Mouse (Mus musculus) kidney, adult 18-20 months (tissue): ENCODE data around the gene Siah2.

ENCODE experiments used
- DNase-seq: peaks from one replicate; pipeline ENCODE4 v3.0.0; 2021

Gene Siah2

DNA sequence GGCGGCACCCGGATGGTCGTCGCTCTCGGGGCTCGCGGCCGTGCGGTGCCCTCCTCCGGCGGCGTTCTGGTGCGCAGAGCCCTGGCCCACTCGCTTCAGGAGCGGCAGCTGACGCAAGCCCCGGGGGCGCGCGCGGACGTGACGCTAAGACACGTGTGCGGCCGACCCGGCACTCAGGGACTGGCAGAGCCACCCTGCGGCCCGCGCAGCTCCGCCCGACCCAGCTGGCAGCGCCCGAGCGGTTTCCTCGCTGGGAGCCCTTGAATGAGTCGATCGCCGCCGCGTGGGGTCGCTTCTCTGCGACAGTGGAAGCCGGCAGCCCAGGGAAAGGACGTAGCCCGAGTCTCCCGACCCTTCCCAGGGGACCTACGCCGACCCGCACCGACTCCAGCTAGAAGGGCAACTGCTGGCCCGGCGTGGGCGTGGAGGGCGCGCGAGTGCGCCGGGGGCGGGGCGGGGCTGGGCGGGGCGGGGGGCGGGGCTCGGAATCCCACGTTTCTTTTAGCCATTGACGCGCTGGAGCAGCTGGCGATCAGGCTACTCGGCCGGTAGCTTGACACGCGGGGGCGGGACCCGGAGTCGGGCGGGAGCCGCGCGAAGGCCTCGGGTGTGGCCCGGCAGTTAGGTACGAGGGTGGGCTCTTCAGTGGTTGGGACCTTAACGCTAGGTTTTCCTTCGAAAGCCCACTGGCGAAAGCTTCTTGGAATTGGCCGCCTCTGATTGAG is at the start of gene Siah2:
Gene Siah2 (minus strand): TSS at position 404 of the 725 bp plus-strand sequence.
- DNase-seq = peak; percentile 93

DNA sequence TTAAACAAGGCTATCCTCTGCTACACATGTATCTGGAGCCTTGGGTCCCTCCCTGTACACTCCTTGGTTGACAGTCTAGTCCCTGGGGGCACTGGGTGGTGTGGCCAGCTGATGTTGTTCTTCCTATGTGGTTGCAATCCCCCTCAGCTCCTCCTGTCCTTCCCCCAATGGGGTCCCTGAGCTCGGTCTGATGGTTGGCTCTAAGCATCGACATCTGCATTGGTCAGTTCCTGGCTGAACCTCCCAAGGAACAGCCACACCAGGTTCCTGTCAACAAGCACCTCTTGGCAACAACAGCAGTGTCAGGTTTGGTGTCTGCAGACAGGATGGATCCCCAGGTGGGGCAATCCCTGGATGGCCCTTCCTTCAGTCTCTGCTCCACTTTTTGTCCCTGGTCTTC is 47.3 kb upstream of the Siah2 start:
- DNase-seq = no peak

DNA sequence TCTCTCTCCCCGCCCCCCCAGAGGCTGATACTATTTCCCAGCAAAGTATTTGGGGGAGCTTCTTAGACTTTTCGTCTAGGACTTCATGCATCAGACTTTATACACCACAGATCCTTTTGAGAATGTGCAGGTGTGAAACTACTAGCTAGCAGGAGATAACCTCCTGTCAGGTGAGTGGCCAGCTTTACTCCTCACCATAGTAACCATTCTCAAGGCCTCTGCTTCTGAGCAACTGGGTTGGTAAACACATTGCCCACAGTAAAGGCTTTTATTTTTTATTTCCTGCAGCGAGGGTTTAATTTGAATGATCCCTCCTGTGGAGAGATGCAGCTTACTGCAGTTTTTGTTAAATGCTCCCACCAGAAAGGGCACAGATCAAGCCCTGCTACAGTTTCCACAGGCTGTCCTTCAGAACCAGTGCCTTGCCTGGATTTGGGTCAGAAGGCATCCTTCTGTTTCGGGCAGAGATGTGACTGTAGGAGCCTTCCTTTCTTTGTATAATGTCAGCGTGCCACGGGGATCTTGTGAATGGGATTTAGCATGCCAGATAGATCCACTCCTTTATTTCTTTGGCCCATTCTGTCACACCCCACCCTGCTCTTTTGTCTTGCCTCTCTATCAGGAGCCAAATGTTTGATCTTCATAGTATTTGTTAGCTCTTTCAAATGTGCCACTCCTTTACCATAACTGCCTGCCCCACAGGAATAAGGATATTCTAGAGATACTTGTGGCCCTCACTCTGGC is 46.3 kb upstream of the Siah2 start:
- DNase-seq = no peak

DNA sequence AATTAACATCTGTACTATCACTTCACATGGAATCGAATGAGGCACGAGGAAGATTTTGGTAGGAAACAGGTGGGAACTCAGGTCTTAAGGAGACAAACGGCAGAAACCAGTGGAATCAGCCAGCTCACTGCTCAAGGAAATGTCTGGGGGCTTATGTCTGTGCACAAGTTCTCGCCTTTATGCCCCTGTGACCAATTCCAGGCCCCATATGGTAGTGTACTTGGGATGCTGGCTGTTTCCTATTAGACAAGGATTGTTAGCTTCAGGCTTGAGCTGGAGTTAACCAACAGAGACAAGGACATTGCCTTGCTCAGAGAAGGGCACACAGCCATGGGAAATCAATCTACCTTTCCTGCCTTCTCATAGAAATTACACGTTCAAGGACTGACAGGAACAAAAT is 39.3 kb upstream of the Siah2 start:
- DNase-seq = no peak

DNA sequence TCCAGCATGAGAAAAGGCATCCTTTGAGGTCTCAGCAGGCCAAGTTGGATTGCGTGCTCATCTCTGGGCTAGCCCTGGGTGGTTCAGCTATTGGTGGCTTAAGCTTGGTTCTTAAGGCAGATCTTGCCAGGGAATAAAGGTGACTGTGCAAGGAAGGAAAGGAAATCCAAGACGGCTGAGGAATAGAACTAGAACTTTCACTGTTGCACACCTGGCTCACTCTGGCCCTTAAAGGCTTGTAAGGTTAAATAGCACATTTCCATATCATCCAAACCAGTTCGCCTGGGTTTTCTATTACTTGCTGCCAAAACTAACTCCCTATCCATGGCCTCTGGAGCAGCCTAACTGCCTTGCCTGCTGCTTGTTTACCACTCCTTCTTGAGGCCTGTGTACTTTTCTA is 38.4 kb upstream of the Siah2 start:
- no peak for DNase-seq

DNA sequence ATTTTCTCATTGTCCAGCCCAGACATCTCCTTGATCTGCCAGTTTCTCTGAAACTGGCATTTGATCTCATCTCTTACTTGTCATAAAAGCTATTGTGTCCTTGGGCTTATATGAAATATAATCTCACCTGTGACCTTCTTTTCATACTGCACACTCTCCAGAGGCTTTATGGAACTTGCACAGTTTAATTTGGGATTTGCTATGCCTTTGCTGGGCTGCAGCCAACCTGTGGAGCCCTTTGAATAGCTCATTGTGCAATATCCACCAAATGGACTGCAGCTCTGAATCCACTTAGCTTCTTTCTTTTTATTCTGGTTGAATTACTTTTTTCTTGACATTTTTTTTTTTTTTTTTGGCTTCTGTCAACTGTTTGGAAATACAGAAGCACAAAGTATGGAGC is 37.3 kb upstream of the Siah2 start:
- no peak for DNase-seq

DNA sequence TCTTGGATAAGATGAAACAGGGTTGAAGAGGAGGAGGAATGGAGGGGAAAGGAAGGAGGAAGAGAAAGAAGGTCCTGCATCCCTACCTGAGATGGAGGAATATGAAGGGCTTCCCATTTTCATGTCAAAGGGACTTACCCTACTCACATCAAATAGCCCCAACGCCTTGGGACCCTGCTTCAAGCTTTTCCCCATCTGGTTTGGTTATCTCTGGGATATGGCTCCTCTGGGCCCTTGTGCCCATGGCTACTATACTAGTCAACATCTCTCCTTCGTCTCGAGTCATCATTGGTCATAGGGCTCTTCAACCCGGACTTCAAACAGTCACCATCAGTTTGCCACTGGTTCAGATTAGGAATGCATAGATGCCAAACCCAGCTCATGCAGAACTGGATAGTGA is 35.4 kb upstream of the Siah2 start:
- DNase-seq = no peak

DNA sequence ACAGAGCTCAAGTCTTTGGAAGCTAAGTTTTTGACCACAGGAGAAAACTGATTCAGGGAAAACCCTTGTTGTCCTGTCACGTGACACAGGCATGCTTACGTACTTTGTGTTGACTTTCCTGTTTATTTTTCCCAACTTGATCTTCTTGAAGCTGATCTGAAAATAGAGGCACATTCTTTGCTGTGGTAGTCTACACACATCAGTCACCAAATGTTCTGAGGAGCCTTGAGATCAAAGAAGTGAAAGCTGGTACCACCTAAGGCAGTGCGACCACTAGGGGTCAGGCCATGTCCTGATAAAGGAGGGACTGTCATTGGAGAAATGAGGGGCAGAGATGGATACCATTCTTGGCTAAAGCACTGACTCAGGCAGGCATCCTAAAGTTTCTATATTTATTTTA is 34.8 kb upstream of the Siah2 start:
- no peak for DNase-seq

DNA sequence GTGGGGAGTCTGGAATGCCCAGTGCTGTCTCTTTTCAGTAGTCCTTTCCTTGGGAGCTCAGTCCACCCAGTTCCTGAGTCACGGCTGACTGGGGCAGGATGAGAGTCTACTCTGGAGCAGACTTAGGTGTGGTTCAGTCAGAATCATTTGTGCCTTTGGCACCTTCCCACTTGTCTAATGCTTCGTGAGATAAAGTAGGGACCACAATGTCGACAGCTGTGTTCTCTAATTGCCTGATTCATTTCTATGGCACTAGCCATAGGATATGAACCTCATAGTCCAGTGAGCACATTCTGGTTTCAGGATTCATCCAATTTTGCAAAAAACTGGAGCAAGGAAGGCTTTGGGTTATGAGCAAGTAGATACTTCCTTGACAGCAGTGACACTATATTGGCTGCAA is 34.2 kb upstream of the Siah2 start:
- DNase-seq = no peak

DNA sequence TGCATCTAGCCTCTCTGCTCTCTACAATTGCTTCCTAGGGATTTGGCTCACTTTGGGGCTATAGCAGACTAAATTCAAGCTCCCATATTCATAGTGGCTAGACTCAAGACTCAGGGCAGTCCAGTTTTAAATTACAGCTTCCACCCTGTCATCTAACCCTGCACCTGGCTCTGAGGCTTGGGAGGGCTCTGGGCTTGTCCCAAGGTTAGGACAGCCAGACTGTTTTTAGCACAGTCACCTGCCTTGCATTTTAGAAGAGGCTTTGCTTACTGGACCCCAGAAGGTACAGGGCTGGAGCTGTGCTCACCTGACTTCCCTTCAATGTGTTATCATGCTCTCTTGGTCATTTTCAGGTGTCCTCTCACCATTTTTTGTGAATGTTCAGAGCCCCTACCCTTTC is 32.6 kb upstream of the Siah2 start:
- no peak for DNase-seq

DNA sequence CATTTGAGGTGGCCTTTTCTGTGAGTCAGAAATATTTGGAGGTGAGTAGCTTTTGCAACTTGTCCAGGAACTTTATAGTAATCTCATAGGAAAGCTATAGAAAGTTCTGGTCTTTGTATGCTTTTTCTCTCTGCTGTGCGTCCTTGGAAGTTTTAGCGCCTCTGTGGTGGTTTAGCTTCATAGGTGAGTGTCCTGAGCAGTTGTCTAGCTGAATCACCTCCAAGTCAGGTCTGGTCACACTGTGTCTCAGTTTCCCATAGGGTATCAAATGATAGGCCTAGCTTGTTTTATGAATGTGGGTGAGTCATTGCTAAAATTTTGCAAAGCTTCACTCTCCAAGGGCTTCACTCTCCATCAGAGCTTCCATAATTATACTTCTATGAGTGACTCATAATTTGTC is 31.5 kb upstream of the Siah2 start:
- DNase-seq = no peak

DNA sequence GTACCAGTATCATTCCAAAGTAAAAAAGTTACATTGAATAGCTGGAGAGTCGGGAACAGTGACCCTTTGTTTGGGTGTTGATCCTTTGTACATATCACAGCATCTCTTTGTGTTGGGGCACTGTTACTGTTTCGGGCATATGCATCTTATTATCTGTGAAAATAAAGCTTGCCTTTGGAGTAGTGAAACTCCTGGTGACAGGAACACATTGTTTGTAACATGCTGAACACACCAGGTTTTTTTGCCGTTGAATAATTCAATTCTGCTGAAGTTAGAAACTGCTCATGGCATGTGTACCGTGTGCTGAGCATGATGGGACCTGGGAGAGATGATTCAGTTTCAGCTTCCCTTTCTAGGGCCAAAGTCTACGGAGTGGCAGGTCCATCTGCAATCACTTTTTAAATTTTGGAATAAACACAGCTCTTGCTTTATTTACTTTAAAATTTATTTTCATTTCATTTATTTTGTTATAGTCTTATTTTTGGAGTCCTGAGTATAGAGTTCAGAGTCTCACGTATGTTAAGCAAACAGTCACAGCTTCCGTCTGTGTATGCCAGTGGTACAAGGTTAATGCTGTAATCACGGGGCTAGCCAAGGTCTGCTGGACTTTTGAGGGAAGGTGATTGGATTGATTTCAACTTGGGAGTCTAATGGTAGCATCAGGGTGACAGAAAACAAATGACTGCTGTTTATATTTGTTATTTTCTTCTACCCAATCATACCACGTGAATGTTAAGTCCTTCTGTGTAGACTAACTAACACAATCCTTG is 27.4 kb upstream of the Siah2 start:
- no peak for DNase-seq

DNA sequence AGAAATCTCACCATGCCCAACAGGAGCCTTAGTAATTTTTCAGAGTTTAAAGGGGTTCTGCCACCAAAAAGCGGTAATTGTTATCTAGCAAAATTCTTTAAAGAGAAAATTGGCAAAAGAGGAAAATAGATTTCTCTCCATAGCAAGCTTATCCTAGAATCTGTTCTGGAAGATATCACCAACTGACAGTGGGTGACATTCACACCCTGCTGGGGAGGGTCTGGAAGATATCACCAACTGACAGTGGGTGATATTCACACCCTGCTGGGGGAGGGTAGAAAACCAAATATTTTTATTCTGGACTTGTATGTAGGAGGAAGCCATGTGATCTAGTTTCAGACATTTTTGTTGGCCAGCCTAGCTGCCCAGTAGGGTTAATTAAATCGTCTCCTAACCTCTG is 24.5 kb upstream of the Siah2 start:
- no peak for DNase-seq

DNA sequence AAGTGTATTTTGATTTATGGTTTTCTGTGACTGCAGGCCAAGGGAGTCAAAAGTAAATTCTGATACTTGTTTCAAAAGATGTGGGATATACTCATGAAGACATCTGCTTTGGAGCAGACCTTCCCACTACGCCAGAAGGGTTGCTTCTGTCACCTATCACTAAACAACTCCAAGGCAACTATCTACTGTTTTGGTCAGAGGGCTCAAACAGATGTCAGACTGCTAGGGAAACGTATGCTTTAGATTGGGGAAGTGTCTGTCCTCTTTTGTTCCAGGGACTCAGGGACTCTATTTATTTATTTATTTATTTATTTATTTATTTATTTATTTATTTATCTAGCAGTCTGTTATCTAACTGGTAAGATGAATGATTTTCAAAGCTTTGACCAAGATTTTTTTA is 22.6 kb upstream of the Siah2 start:
- no peak for DNase-seq

DNA sequence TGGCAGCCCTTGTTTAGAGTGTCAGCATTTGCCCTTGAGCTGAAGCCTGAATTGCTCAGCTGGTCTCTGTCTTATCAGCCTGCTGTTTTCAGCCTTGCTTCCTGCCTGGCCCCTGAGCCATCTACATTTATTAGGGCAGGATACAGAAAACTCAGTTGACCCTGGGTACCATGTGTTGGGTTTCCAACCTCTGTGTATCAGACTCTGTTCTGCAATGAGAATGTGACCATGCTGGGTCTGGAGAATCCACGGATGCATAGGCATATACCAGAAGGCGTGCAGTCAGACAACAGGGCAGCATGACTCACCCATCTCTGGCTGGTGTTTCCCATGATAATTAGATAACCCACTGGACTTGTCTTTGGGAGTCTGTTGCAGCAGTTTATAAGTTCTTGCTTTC is 21.8 kb upstream of the Siah2 start:
- no peak for DNase-seq

DNA sequence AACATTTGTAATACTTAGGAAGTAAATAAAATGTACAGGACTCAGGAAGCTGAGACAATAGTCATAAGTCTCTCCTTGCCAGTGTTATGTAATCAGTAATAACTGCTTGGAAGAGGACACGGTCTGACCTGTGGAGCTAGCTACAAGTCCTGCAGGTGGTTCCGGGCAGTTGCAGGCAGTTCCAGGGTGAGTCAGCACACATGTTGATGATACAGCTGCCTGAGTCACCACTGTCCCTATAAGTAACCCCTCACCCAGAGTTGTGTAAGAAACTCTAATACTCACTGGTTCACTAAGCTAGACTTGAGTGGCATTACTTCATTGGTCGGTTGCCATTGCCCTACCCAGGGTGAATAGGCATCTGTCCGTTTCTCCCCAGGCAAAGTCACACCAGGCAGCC is 21.0 kb upstream of the Siah2 start:
- no peak for DNase-seq

DNA sequence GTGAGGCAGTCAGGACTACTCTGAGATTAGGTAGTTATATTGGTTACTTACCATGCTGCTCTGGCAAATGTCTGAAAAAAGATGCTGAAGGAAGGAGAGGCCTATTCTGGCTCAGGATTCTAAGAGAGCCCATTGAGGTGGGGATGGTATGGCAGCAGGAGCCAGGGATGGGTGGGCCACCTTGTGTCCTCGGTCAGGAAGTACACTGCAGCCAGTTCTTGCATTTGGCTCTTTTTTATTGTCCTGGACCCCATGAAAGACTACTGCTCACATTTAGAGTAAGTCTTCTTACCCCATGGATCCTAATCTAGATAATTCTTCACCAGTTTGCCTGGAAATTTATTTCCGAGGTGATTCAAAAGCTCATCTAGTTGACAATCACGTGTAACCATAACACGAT is 12.3 kb upstream of the Siah2 start:
- no peak for DNase-seq

DNA sequence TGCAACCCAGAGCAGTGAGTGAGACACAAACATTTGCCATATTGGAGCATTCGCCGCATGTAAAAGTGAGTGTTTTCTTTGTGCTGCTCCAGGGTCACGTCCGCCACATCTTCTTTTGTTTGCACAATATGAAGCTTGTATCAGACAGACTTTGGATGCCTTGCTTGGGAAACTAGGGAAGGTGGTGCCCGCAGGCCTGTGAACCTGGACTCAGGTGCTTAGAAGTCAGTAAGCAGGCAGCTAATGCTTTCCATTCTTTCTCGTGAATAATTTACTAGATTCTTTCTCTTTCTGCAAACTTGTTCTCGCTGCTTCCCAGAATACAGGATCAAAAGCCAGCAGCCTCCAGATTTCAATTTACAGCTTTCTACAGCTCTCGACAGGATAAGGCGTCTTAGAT is 11.5 kb upstream of the Siah2 start:
- DNase-seq = peak; percentile 54

DNA sequence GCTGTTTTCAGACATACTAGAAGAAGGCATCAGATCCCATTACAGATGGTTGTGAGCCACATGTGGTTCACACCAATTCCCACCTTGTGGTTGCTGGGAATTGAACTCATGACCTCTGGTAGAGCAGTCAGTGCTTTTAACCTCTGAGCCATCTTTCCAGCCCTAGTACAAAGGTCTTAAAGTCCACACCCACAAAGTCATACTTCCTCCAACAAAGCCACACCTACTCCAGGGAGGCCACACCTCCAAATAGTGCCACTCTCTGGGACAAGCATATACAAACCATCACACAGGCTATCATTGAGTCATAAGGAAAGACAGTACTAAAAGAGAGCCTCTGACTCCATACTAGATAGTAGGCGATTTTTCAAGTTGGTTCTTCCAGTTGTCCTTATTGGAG is 10.1 kb upstream of the Siah2 start:
- no peak for DNase-seq

DNA sequence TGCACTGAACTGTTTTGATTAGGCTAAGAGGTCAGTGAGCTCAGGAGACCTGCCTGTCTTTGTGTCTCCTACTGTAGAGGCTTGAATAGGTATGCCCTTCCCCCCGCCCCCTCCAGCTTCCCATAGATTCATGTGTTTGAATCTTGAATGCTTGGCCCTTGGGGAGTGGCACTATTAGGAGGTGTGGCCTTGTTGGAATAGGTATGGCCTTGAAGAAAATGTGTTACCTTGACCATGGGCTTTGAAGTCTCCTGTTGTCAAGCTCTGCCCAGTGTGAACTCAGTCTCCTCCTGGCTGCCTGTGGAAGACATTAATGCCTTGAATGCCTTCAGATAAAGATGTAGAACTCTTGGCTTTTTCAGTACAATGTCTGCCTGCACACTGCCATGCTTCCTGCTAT is 9.2 kb upstream of the Siah2 start:
- no peak for DNase-seq

DNA sequence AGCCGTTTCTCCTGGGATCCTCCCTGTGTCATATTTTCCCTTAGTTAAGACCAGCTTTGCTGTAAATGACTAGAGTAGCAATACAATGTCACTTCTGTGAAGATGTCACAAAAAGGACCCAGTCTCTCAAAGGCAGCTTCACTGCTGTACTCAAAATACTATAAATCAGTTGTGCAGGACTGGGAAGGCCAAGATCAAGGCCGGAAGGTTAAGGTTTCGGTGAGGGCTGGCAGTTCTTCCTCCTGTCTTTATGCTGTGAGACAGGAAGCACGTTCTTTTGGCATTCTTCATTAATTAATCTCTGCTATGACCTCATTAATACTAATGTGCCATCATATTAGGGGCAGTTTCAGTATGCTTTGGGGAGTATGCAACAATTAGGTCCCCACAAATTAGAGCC is 5.7 kb upstream of the Siah2 start:
- no peak for DNase-seq

DNA sequence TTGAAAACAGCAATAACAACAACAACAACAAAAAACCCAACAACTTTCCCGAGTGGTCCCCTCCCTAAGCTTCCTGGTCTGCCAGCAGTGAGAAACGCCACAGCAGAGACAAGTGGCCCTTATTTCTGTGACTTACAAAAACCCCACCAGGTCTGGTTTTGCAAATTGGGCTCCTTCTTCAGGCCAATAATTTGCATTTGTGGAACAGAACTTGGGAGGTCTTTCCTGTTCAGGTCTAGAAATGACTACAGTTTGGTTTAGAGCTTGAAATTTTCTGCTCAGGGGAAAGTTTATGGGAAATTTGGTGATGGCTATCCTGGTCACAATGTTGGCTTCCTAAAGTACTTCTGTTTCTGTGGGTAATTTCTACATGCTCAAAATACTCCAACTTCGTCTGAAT is 4.6 kb upstream of the Siah2 start:
- no peak for DNase-seq

DNA sequence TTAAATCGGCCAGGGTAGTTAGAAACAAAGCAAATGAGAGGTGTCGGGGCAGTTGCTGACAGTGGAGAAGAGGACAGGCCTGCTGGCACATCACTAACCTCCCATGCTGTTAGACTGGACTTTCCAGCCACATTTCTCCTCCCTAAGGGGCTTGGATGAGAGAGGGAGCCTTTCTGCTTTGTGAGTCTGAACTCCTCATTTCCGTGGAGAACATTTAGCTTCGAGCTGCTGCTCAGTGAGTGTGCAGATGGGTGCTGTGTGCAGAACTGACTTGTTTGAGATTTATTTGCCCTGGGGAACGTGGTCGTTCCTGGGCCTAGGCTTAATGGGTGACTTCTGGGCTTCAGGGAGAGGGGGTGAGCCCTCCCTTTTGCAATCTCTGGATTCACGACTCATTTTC is 3.3 kb upstream of the Siah2 start:
- DNase-seq = no peak

DNA sequence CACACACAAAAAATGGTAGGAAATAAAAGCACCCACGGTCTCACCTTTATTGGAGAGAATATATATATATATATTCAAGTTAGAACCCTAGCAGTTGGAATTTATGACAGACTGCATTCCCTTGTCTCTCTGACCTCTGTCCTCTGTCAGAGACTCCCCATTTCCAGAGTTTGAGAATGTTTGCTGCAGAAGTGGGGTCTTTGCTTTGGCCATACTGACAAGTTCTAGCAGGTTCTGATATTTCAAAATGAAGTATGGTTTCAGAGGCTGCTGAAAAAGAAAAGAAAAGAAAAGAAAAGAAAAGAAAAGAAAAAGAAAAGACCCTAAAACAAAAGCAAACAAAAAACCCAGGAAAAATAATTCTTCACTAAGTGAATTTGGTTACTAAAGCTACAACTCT is 2.8 kb upstream of the Siah2 start:
- DNase-seq = no peak
